Mouse (Mus musculus) forebrain, embryonic 13.5 days (tissue): Measurements from ENCODE around the gene Raly. TPM values are rescaled to one million over a fixed set of nuclear protein-coding genes. Genes with fewer than 3 reads are reported as not detected.

ENCODE experiments used
- ATAC-seq: fragments of 200-750 bp; cut with Nextera tagmentation; 2 replicates; pipeline ENCODE4 v1.8.0; 2017
- H3K27ac ChIP-seq: fragments of 300-500 bp; sonication (generic); 2 replicates; pipeline ENCODE4 v1.5.1; 2015; ENCODE audit warnings: inconsistent platforms, mild to moderate bottlenecking, moderate library complexity
- H3K27me3 ChIP-seq: fragments of 300-500 bp; sonication (generic); 2 replicates; pipeline ENCODE4 v1.6.1; 2015; ENCODE audit warnings: mild to moderate bottlenecking, inconsistent platforms
- H3K36me3 ChIP-seq: fragments of 300-500 bp; sonication (generic); 2 replicates; pipeline ENCODE4 v1.6.1; 2015; ENCODE audit warnings: mild to moderate bottlenecking, inconsistent platforms; ENCODE audit not compliant: poor library complexity, severe bottlenecking
- H3K4me1 ChIP-seq: fragments of 300-500 bp; sonication (generic); 2 replicates; pipeline ENCODE4 v1.6.1; 2015; ENCODE audit warnings: inconsistent platforms
- H3K4me2 ChIP-seq: fragments of 300-500 bp; sonication (generic); 2 replicates; pipeline ENCODE4 v1.6.1; 2015; ENCODE audit warnings: inconsistent platforms, mild to moderate bottlenecking, moderate library complexity
- H3K4me3 ChIP-seq: fragments of 300-500 bp; sonication (generic); 2 replicates; pipeline ENCODE4 v1.5.1; 2015; ENCODE audit warnings: mild to moderate bottlenecking, inconsistent platforms
- H3K9ac ChIP-seq: fragments of 300-500 bp; sonication (generic); 2 replicates; pipeline ENCODE4 v1.6.1; 2015; ENCODE audit warnings: mild to moderate bottlenecking, inconsistent platforms
- H3K9me3 ChIP-seq: fragments of 300-500 bp; sonication (generic); replicated peaks from 2 replicates; pipeline ENCODE4 v1.6.1; 2016; ENCODE audit warnings: inconsistent platforms
- WGBS: fragments of 180-500 bp; shearing (Covaris S2); methylation state at CpG from one replicate; pipeline ENCODE4 v1.1.7; 2015; 5-methylcytosine and 5-hydroxymethylcytosine counted together
- polyA plus RNA-seq: library from polyadenylated mRNA; unstranded; fragments of >200 nt; fragmentation: Nextera tagmentation; extraction: Ambion mirVana; gene quantifications from 2 replicates; pipeline ENCODE4 v1.2.1, GENCODE M21; 2015

Gene Raly
- polyA plus RNA-seq, 1 experiment from 2014 or later: 33.1 TPM

- Histone ChIP-seq H3K27me3 (peaks cover 15% of the 10 kb centered on the region), H3K36me3 (no peaks in the 10 kb centered on the region), H3K9ac (no peak overlapping the region), H3K9me3 (no peaks in the 10 kb centered on the region), H3K4me3 (no peak overlapping the region), H3K27ac (no peak overlapping the region), H3K4me2 (no peak overlapping the region), H3K4me1 (no peaks in the 10 kb centered on the region)
- WGBS: 87% methylated on average over 12 of the region's 12 CpGs
- no peak for ATAC-seq
Observed at GRCm38 (mm10) chr2:154915922-154916541, 125.1 kb downstream of the Raly start.

- Histone ChIP-seq H3K27me3 (peaks cover 20% of the 10 kb centered on the region), H3K36me3 (no peaks in the 10 kb centered on the region), H3K9me3 (no peaks in the 10 kb centered on the region), H3K4me3 (no peak overlapping the region), H3K27ac (no peak overlapping the region), H3K9ac (no peak overlapping the region), H3K4me1 (no peaks in the 10 kb centered on the region), H3K4me2 (no peak overlapping the region)
- no peak for ATAC-seq
- WGBS: 6% methylated on average over 2 of the region's 2 CpGs
Observed at GRCm38 (mm10) chr2:154916547-154916946, 125.7 kb downstream of the Raly start.

Other genes with a start within 250 kb of the Raly start
- 1.4 TPM in 2 replicates for gene 1700003F12Rik, start 244.0 kb upstream of the Raly start, polyA plus RNA-seq
- gene Actl10, start 239.3 kb upstream of the Raly start, polyA plus RNA-seq: 0.49 and 0.68 TPM in 2 replicates
- 19.8 and 25.4 TPM in 2 replicates for gene Necab3, start 232.2 kb upstream of the Raly start, polyA plus RNA-seq
- gene E2f1, start 221.2 kb upstream of the Raly start, polyA plus RNA-seq: 20.8 and 22.8 TPM in 2 replicates
- gene Pxmp4, start 187.4 kb upstream of the Raly start, polyA plus RNA-seq: 10.7 and 13.0 TPM in 2 replicates
- 1.5 and 2.0 TPM in 2 replicates for gene Zfp341, start 177.8 kb upstream of the Raly start, polyA plus RNA-seq
- 0.79 and 0.88 TPM in 2 replicates for gene 4930519P11Rik, start 177.7 kb upstream of the Raly start, polyA plus RNA-seq
- 22.4 and 24.9 TPM in 2 replicates for gene Chmp4b, start 139.4 kb upstream of the Raly start, polyA plus RNA-seq
- not detected in 2 replicates for gene Gm14214, start 21.1 kb upstream of the Raly start, polyA plus RNA-seq
- gene a, start 306 bp downstream of the Raly start, polyA plus RNA-seq: 0.39 and 0.49 TPM in 2 replicates
- gene Eif2s2, start 101.8 kb downstream of the Raly start, polyA plus RNA-seq: 88.1 and 97.0 TPM in 2 replicates
- 0.06 and 0.14 TPM in 2 replicates for gene Gm14226, start 227.2 kb downstream of the Raly start, polyA plus RNA-seq